Mouse (Mus musculus) bone marrow macrophage, adult 2 months (primary cell): ENCODE data around the gene Kif22. TPM values are rescaled to one million over a fixed set of nuclear protein-coding genes. Genes with fewer than 3 reads are reported as not detected.
"Not testable (repeated sequence)": the region's sequence is repeated elsewhere in the genome, so short reads cannot be mapped to it uniquely, and the experiment has no call there.

ENCODE experiments used
- H3K27ac ChIP-seq: 2 replicates; pipeline ENCODE4 v1.5.1; 2012; ENCODE audit warnings: low read depth, low read length; ENCODE audit not compliant: insufficient read depth
- H3K4me1 ChIP-seq: 2 replicates; pipeline ENCODE4 v1.6.1; 2012; ENCODE audit warnings: low read length; ENCODE audit not compliant: control insufficient read depth, insufficient read depth
- H3K4me3 ChIP-seq: 2 replicates; pipeline ENCODE4 v1.5.1; 2012; ENCODE audit warnings: mild to moderate bottlenecking, low read length, moderate library complexity; ENCODE audit not compliant: insufficient read depth
- CTCF ChIP-seq: IDR thresholded peaks from 2 replicates; pipeline ENCODE4 v1.5.1; 2012; ENCODE audit warnings: low read depth, mild to moderate bottlenecking, low read length, moderate library complexity
- POLR2A ChIP-seq: IDR thresholded peaks from 2 replicates; pipeline ENCODE4 v1.6.1; 2012; ENCODE audit warnings: mild to moderate bottlenecking, low read depth, low read length, borderline replicate concordance
- polyA plus RNA-seq: library from polyadenylated mRNA; stranded (reverse); fragments of >200 nt; gene quantifications from 2 replicates; pipeline ENCODE4 v1.2.4, GENCODE M21; 2012; ENCODE audit not compliant: missing spikeins, insufficient read depth, insufficient read length

Gene Kif22
- polyA plus RNA-seq: 40.8 and 48.5 TPM in 2 replicates

GRCm38 (mm10) chr7:127041851-127042672 is at the start of gene Kif22:
Gene Kif22, minus strand, starts transcription at chr7:127042471.
- peaks cover 8% of the 10 kb centered on the region; the same call in 1 of the 2 replicates for H3K4me1 ChIP-seq
- TF ChIP-seq CTCF (no peak), POLR2A (no peak)
- peak within 1 kb of the TSS; percentile 74 for H3K4me3 ChIP-seq
- peak within 1 kb of the TSS; percentile 36 for H3K27ac ChIP-seq

DNA sequence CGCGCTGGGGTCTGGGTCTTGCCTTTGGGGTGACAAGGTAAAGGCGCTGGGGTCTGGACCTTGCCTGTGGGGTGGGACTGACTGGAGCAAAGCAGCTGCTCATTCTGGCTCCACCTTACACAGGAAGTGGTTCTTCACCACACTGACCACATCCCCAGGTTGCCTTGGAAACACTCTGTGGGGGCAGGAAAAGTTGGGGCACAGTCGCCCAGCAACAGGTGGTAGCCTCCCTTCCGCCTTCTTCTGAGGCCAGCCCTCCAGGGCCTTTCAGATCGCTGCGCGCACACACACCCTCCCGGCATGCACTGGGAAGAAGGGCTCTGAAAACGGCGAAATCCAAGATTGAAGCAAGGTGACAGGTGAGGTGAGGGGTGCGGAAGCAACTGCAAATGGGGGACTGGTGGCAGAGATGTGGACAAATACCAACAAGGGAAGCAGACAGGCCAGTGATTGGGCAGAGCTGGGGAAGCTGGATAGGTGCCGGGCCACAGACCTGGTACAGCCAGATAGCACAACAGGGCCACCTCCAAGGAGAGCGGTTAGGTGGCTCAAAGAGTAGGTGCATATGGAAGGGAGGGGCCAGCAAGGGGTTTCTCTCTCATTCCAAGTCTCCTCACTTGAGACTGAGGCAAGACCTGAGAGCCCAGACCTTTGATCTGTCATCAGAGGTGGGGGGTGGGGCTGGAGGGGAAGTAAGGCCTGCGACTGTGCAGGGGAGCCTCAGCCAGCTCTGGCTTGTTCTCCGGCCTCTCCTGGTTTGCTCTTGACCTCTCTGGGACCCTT is 49.0 kb upstream of the Kif22 start, which contains the start of gene AI467606:
Gene AI467606 (plus strand): TSS at position 246 of the 783 bp plus-strand sequence.
- TF ChIP-seq POLR2A (no peak), CTCF (no peak)
- H3K27ac ChIP-seq: peak within 1 kb of the TSS; percentile 72
- H3K4me1 ChIP-seq: peaks cover 36% of the 10 kb centered on the region
- peak within 1 kb of the TSS; percentile 90 for H3K4me3 ChIP-seq

DNA sequence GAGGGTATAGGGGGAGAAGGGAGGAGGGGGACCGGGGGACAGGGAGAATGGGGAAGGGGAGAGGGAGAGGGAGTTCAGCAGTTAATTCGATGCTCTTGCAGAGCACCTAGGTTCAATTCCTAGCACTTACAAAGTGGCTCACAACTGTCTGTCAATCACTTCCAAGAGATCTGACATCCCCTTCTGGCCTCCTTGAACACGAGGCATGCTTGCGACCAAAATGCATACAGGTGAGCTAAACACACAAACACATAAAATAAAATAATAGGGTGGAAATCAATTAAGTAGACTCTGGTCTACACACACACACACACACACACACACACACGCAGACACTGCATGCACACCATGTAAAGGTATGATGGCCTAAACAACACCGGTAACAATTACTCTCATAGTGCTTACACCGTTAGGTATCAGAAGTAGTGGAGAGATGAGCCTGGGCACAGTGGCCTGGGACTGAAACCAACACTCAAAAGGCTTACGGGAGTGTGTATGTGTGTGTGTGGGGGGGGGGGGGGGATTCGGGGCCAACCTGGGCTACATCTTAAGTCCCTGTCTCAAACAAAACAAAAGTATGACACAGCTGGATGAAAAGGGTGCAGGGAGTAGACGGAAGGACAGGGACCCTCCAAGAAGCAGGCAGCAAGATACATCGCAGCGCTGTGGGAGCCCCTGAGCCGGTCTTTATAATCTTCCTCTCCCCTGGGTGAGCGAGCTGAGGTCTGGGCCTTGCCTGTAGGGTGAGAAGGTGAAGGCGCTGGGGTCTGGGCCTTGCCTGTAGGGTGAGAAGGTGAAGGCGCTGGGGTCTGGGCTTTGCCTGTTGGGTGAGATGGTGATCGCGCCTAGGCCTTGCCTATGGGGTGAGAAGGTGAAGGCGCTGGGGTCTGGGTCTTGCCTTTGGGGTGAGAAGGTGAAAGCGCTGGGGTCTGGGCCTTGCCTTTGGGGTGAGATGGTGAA is 48.2 kb upstream of the Kif22 start:
- H3K4me1 ChIP-seq: peaks cover 36% of the 10 kb centered on the region
- H3K4me3 ChIP-seq: peak overlapping the region; percentile 90
- TF ChIP-seq CTCF (no peak), POLR2A (no peak)
- peak overlapping the region; percentile 69 for H3K27ac ChIP-seq

GRCm38 (mm10) chr7:127088901-127089845 is 46.9 kb upstream of the Kif22 start:
- Histone ChIP-seq H3K27ac (no peak overlapping the region), H3K4me1 (peaks cover 36% of the 10 kb centered on the region), H3K4me3 (no peak overlapping the region)
- TF ChIP-seq CTCF (no peak), POLR2A (no peak)

DNA sequence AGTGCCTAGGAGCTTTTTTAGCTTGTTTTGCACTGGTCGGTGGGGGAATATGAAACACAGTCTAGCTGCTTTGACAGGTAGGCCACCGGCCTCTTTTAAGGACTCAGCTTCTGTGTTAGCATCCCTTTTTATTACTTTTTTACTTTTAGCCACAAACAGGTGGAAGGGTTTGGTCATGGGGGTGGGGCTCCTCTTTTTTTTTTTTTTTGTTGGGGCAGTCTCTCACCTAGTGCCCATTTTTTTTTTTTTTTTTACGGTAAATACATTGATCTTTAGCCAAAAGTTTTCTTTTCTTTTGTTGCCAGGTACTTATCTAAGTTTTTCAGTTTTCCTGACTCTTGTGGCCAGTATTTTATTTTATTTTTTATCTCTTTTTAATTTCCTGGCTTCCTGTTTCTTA is 45.8 kb upstream of the Kif22 start:
- peaks cover 30% of the 10 kb centered on the region for H3K4me1 ChIP-seq
- no peak overlapping the region for H3K27ac ChIP-seq
- TF ChIP-seq CTCF (no peak), POLR2A (no peak)
- no peak overlapping the region for H3K4me3 ChIP-seq

DNA sequence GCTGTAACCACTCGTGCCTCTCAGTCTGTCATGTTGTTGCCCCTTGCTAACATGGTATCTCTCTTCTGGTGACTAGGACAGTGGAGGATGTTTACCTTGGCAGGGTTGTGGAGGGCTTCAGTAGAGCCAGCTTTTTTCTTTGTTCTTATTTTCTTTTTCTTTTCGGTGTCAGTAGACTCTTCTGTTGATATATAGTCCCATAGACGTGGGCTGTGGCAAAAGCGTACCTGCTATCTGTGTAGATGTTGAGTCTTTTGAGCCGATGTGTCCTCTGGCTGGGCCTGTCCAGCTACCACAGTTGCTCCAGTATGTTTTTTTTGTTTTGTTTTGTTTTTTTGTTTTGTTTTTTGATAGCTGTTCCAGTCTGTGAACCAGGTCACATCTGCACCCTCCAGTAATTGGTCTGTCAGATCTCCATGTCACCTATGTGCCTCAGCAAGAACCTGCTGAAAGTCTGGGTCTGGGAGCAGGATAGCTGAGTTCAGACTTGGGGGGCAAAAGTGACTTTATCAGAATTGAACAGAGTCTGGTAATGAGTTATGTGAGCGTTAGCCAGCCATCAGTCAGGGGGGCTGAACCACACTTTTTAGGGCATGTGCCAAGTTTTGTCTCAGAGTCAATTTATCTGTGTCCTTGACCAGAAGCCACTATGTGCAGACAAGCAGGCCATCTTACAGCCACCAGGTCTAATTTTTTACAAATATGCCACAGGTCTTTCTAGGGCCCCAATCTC is 45.2 kb upstream of the Kif22 start, which contains the start of gene Zg16:
Gene Zg16 (minus strand): TSS at position 51 of the 733 bp plus-strand sequence.
- peaks cover 30% of the 10 kb centered on the region for H3K4me1 ChIP-seq
- H3K4me3 ChIP-seq, H3K27ac ChIP-seq: not testable (repeated sequence)

GRCm38 (mm10) chr7:127085751-127086150 is 43.5 kb upstream of the Kif22 start:
- peaks cover 41% of the 10 kb centered on the region for H3K4me1 ChIP-seq
- H3K4me3 ChIP-seq, H3K27ac ChIP-seq: not testable (repeated sequence)

DNA sequence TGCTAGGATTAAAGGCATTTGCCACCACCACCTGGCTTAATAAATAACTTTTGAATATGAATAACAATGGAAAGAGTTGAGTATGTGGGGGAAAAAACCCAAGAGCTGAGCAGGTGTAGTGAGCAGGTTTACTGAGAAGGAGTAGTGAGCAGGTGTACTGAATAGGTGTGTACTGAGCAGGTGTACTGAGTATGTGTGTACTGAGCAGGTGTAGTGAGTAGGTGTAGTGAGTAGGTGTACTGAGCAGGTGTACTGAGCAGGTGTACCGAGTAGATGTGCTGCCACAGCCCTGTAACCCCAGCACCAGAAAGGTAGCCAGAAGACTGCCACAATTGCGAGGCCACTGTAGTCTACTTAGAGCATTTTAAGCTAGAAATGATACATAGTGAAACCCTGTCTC is 42.5 kb upstream of the Kif22 start:
- Histone ChIP-seq H3K4me1 (peaks cover 38% of the 10 kb centered on the region), H3K4me3 (no peak overlapping the region), H3K27ac (no peak overlapping the region)
- TF ChIP-seq POLR2A (no peak), CTCF (no peak)

DNA sequence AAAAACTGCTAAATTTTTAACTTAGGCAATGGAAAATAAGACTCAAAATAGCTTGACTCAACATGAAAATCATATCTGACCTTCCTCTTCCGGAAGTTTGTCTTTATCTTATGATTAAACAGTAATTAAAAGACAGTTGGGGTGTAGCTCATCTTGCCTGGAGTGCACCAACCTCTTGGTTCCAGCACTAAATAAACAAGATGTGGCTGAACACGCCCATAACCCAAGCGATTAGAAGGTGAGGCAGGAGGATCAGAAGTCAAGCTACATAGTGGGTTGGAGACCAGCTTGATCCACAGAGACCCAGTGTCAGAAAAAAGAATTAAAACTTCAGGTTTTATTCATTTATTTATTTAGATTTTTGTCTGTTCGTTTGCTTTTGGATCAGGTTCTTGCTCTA is 41.4 kb upstream of the Kif22 start:
- no peak overlapping the region for H3K4me3 ChIP-seq
- H3K27ac ChIP-seq: no peak overlapping the region
- H3K4me1 ChIP-seq: peaks cover 37% of the 10 kb centered on the region
- no peak for TF ChIP-seq POLR2A
